Mouse (Mus musculus) forebrain, postnatal 0 days (tissue): ENCODE measurements at regions not wholly inside any gene's neighbourhood (a gene's known extent, or its start where the extent isn't known, plus 50 kb on each side); places are given as distances from the start of the nearest gene placed in this dataset.

ENCODE experiments used
- ATAC-seq: fragments of 200-750 bp; cut with Nextera tagmentation; 2 replicates; pipeline ENCODE4 v1.8.0; 2017; ENCODE audit warnings: mild to moderate bottlenecking, moderate library complexity
- DNase-seq: peaks from one replicate; pipeline ENCODE4 v3.0.0-alpha.2; 2015
- H3K27ac ChIP-seq: fragments of 300-500 bp; sonication (generic); 2 replicates; pipeline ENCODE4 v1.5.1; 2014; ENCODE audit warnings: low read depth, mild to moderate bottlenecking, antibody characterized with exemption, low read length, moderate library complexity, mixed read lengths
- H3K27me3 ChIP-seq: fragments of 300-500 bp; sonication (generic); 2 replicates; pipeline ENCODE4 v1.6.1; 2014; ENCODE audit warnings: mild to moderate bottlenecking, low read length, mixed read lengths; ENCODE audit not compliant: insufficient read depth
- H3K36me3 ChIP-seq: fragments of 300-500 bp; sonication (generic); 2 replicates; pipeline ENCODE4 v1.6.1; 2014; ENCODE audit warnings: mild to moderate bottlenecking, moderate library complexity; ENCODE audit not compliant: insufficient read depth
- H3K4me1 ChIP-seq: fragments of 300-500 bp; sonication (generic); 2 replicates; pipeline ENCODE4 v1.6.1; 2014; ENCODE audit warnings: antibody characterized with exemption; ENCODE audit not compliant: insufficient read depth
- H3K4me2 ChIP-seq: fragments of 300-500 bp; sonication (generic); 2 replicates; pipeline ENCODE4 v1.6.1; 2014; ENCODE audit warnings: low read depth, mild to moderate bottlenecking, moderate library complexity
- H3K4me3 ChIP-seq: fragments of 300-500 bp; sonication (generic); 2 replicates; pipeline ENCODE4 v1.5.1; 2014; ENCODE audit warnings: low read depth, low read length, mixed read lengths
- H3K9ac ChIP-seq: fragments of 300-500 bp; sonication (generic); 2 replicates; pipeline ENCODE4 v1.6.1; 2014; ENCODE audit warnings: mild to moderate bottlenecking
- H3K9me3 ChIP-seq: fragments of 300-500 bp; sonication (generic); 2 replicates; pipeline ENCODE4 v1.6.1; 2016; ENCODE audit warnings: low read length
- CTCF ChIP-seq: sonication (generic); IDR thresholded peaks from 2 replicates; pipeline ENCODE4 v1.5.1; 2016; ENCODE audit warnings: antibody characterized with exemption, control low read depth, low read depth
- WGBS: fragments of 180-500 bp; shearing (Covaris S2); extraction: QIAGEN DNeasy Blood & Tissue Kit; methylation state at CpG from one replicate; pipeline ENCODE4 v1.1.7; 2014; 5-methylcytosine and 5-hydroxymethylcytosine counted together

GRCm38 (mm10) chr6:139160352-139160751 is 341.4 kb downstream of the Rergl start:
- no peak overlapping the region for H3K4me3 ChIP-seq
- DNase-seq: peak; percentile 3
- no peak for TF ChIP-seq CTCF
- H3K9ac ChIP-seq: no peak overlapping the region
- H3K36me3 ChIP-seq: no peaks in the 10 kb centered on the region
- H3K27ac ChIP-seq: no peak overlapping the region
- H3K4me1 ChIP-seq: no peaks in the 10 kb centered on the region
- H3K9me3 ChIP-seq: no peaks in the 10 kb centered on the region
- H3K4me2 ChIP-seq: no peak overlapping the region
- H3K27me3 ChIP-seq: no peaks in the 10 kb centered on the region
- no peak for ATAC-seq
- 67% methylated on average over 6 of the region's 6 CpGs for WGBS

GRCm38 (mm10) chr6:139159741-139160140 is 342.0 kb downstream of the Rergl start:
- no peaks in the 10 kb centered on the region for H3K4me1 ChIP-seq
- H3K27ac ChIP-seq: no peak overlapping the region
- no peak for TF ChIP-seq CTCF
- no peak overlapping the region for H3K9ac ChIP-seq
- 82% methylated on average over 4 of the region's 4 CpGs for WGBS
- DNase-seq (peak; percentile 11), ATAC-seq (peak; percentile 36; the same call in 1 of the 2 replicates)
- H3K27me3 ChIP-seq: no peaks in the 10 kb centered on the region
- H3K9me3 ChIP-seq: no peaks in the 10 kb centered on the region
- no peaks in the 10 kb centered on the region for H3K36me3 ChIP-seq
- no peak overlapping the region for H3K4me3 ChIP-seq
- H3K4me2 ChIP-seq: no peak overlapping the region

GRCm38 (mm10) chr6:139154802-139155201 is 347.0 kb downstream of the Rergl start:
- Histone ChIP-seq H3K4me3 (no peak overlapping the region), H3K4me1 (no peaks in the 10 kb centered on the region), H3K9ac (no peak overlapping the region), H3K27ac (no peak overlapping the region), H3K9me3 (no peaks in the 10 kb centered on the region), H3K4me2 (no peak overlapping the region), H3K27me3 (no peaks in the 10 kb centered on the region), H3K36me3 (no peaks in the 10 kb centered on the region)
- ATAC-seq (peak; percentile 63; the same call in 1 of the 2 replicates), DNase-seq (no peak)
- no peak for TF ChIP-seq CTCF
- WGBS: 69% methylated on average over 1 of the region's 1 CpGs

- Histone ChIP-seq H3K4me1 (no peaks in the 10 kb centered on the region), H3K9me3 (no peaks in the 10 kb centered on the region), H3K4me3 (no peak overlapping the region), H3K36me3 (no peaks in the 10 kb centered on the region), H3K9ac (no peak overlapping the region), H3K4me2 (no peak overlapping the region), H3K27ac (no peak overlapping the region), H3K27me3 (no peaks in the 10 kb centered on the region)
- 84% methylated on average over 6 of the region's 6 CpGs for WGBS
- DNase-seq (no peak), ATAC-seq (no peak)
- no peak for TF ChIP-seq CTCF
These were observed 366.1 kb downstream of the Rergl start for GRCm38 (mm10) chr6:139135693-139136092.

- Histone ChIP-seq H3K4me2 (peak overlapping the region; percentile 27; the same call in 1 of the 2 replicates), H3K27ac (no peak overlapping the region), H3K9me3 (no peaks in the 10 kb centered on the region), H3K4me1 (no peaks in the 10 kb centered on the region), H3K36me3 (no peaks in the 10 kb centered on the region), H3K27me3 (no peaks in the 10 kb centered on the region), H3K4me3 (no peak overlapping the region), H3K9ac (peak overlapping the region; percentile 28; the same call in 1 of the 2 replicates)
- no peak for TF ChIP-seq CTCF
- WGBS: 46% methylated on average over 15 of the region's 15 CpGs
- DNase-seq (peak; percentile 39), ATAC-seq (peak; percentile 36; the same call in 1 of the 2 replicates)
These were observed 369.6 kb downstream of the Rergl start for GRCm38 (mm10) chr6:139132083-139132679.

GRCm38 (mm10) chr6:139108263-139108662 is 393.5 kb downstream of the Rergl start:
- Histone ChIP-seq H3K27me3 (no peaks in the 10 kb centered on the region), H3K4me2 (no peak overlapping the region), H3K4me3 (no peak overlapping the region), H3K27ac (no peak overlapping the region), H3K4me1 (no peaks in the 10 kb centered on the region), H3K9me3 (no peaks in the 10 kb centered on the region), H3K36me3 (no peaks in the 10 kb centered on the region), H3K9ac (no peak overlapping the region)
- 72% methylated on average over 6 of the region's 6 CpGs for WGBS
- TF ChIP-seq CTCF: no peak
- no peak for DNase-seq
- no peak for ATAC-seq

- DNase-seq: no peak
- ATAC-seq: no peak
- no peak overlapping the region for H3K4me2 ChIP-seq
- H3K4me3 ChIP-seq: no peak overlapping the region
- no peaks in the 10 kb centered on the region for H3K27me3 ChIP-seq
- H3K4me1 ChIP-seq: no peaks in the 10 kb centered on the region
- no peak for TF ChIP-seq CTCF
- H3K9ac ChIP-seq: no peak overlapping the region
- no peaks in the 10 kb centered on the region for H3K36me3 ChIP-seq
- H3K27ac ChIP-seq: no peak overlapping the region
- WGBS: 66% methylated on average over 3 of the region's 3 CpGs
- H3K9me3 ChIP-seq: no peaks in the 10 kb centered on the region
These were observed 398.4 kb downstream of the Rergl start for GRCm38 (mm10) chr6:139103397-139103796.
